Mouse (Mus musculus): ENCODE measurements around the gene Lgals7. TPM values are rescaled to one million over a fixed set of nuclear protein-coding genes. Genes with fewer than 3 reads are reported as not detected.

Gene Lgals7
- polyA plus RNA-seq, 1 experiment from 2014 or later: not detected

DNA sequence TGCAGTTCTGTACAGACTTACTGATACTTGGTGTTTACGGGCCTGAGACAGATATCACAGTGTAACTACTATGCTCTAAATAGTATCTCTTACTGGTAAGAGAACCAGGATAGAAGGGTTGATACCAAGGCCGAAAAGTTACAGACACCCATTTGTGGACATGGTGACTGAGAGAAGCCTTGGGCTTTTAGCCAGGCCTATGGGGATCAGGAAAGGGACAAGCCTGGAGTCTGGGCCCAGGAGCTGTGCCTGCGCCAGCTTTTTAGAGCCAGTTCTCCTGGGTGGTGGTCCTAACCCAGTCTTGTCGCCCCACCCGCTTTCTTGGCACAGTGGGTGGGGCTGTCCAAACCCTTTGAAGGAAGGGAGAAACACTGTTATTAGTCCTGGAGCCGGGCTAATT lies 38.5 kb downstream of the Lgals7 start:
- Histone ChIP-seq H3K79me2 (ENCODE audit: inconsistent target) (peaks cover 19% of the 10 kb centered on the region; the same call in 1 of the 2 replicates), H3K36me3 (ENCODE audit: inconsistent target) (peaks cover 86% of the 10 kb centered on the region), H3K4me3 (ENCODE audit: inconsistent target) (no peak overlapping the region), H3K27ac (no peak overlapping the region)
- 96% methylated on average over 6 of the region's 6 CpGs for WGBS (ENCODE audit: missing documents)

- no peak overlapping the region for H3K27ac ChIP-seq
- no peak overlapping the region for H3K4me3 ChIP-seq (ENCODE audit: inconsistent target)
- H3K79me2 ChIP-seq (ENCODE audit: inconsistent target): peaks cover 19% of the 10 kb centered on the region; the same call in 1 of the 2 replicates
- H3K36me3 ChIP-seq (ENCODE audit: inconsistent target): peaks cover 79% of the 10 kb centered on the region
- 96% methylated on average over 3 of the region's 3 CpGs for WGBS (ENCODE audit: missing documents)
These were observed 39.2 kb downstream of the Lgals7 start for GRCm38 (mm10) chr7:28902809-28903208.

- Histone ChIP-seq H3K4me3 (ENCODE audit: inconsistent target) (no peak overlapping the region), H3K36me3 (ENCODE audit: inconsistent target) (peaks cover 70% of the 10 kb centered on the region), H3K27ac (no peak overlapping the region), H3K79me2 (ENCODE audit: inconsistent target) (peaks cover 19% of the 10 kb centered on the region; the same call in 1 of the 2 replicates)
- WGBS (ENCODE audit: missing documents): 93% methylated on average over 10 of the region's 10 CpGs
These were observed 40.1 kb downstream of the Lgals7 start for GRCm38 (mm10) chr7:28903778-28904177.

- Histone ChIP-seq H3K79me2 (ENCODE audit: inconsistent target) (peaks cover 19% of the 10 kb centered on the region; the same call in 1 of the 2 replicates), H3K27ac (peak overlapping the region; percentile 97), H3K36me3 (ENCODE audit: inconsistent target) (peaks cover 66% of the 10 kb centered on the region), H3K4me3 (ENCODE audit: inconsistent target) (peak overlapping the region; percentile 2; the same call in 1 of the 2 replicates)
- 49% methylated on average over 4 of the region's 5 CpGs for WGBS (ENCODE audit: missing documents)
These were observed 43.5 kb downstream of the Lgals7 start for GRCm38 (mm10) chr7:28907195-28907594.

DNA sequence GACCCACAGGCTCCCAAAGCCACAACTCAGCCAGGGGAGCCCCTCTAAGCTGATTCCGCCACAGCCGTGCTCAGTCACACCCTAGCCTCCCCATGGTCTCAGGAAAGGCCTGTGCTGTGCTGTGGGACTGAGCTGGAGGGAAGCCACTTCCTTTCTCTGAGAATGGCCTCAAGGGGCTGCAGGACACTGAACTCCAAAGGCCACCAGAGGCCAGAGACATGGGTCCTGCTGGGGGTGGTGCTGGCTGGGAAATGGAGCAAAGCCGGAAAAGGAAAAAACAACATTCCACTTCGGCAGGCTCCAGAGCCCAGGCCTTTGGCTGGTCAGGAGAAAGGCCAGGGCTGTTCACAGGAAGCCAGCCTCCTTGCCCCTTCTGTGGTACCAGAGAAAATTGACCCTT lies 48.0 kb downstream of the Lgals7 start:
- peaks cover 68% of the 10 kb centered on the region for H3K36me3 ChIP-seq (ENCODE audit: inconsistent target)
- WGBS (ENCODE audit: missing documents): 85% methylated on average over 4 of the region's 4 CpGs
- H3K27ac ChIP-seq: no peak overlapping the region
- H3K79me2 ChIP-seq (ENCODE audit: inconsistent target): peaks cover 4% of the 10 kb centered on the region; the same call in 1 of the 2 replicates
- H3K4me3 ChIP-seq (ENCODE audit: inconsistent target): no peak overlapping the region

DNA sequence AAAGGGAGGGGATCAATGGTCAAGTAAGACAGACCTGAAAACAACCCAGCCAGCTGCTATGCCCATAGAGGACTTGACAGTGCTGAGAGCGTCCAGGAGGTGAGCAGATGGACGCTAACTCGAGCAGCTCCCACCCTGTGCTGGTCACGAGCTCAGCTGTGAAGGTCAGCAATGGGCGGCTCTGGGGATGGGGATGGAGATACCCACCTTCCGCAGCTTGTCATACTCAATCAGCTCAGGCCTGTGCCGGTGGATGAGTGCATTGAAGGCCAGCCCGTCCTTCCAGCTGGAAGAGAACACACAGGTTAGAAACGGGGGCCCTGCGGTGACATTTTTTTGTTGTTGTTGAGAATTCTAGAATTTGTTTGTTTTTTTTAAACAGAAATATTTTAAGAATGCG lies 49.5 kb downstream of the Lgals7 start:
- H3K4me3 ChIP-seq (ENCODE audit: inconsistent target): no peak overlapping the region
- peaks cover 75% of the 10 kb centered on the region for H3K36me3 ChIP-seq (ENCODE audit: inconsistent target)
- 89% methylated on average over 11 of the region's 11 CpGs for WGBS (ENCODE audit: missing documents)
- no peaks in the 10 kb centered on the region for H3K79me2 ChIP-seq (ENCODE audit: inconsistent target)
- no peak overlapping the region for H3K27ac ChIP-seq

Other genes starting within 250 kb of the Lgals7 start
- gene Acp7, start 232.5 kb upstream of the Lgals7 start, polyA plus RNA-seq (2018): not detected in 3 replicates
- not detected in 3 replicates for gene Fbxo27, start 171.0 kb upstream of the Lgals7 start, polyA plus RNA-seq (2018)
- 0.09 TPM in 1 of 3 replicates, not detected in the others for gene Fbxo17, start 147.0 kb upstream of the Lgals7 start, polyA plus RNA-seq (2018)
- gene Mrps12, start 122.0 kb upstream of the Lgals7 start, polyA plus RNA-seq (2018): 30.6 to 48.9 TPM (median 42.1 TPM) in 3 replicates
- 4.6 to 7.1 TPM (median 5.6 TPM) in 3 replicates for gene Sars2, start 121.9 kb upstream of the Lgals7 start, polyA plus RNA-seq (2018)
- not detected in 3 replicates for gene Ccer2, start 107.7 kb upstream of the Lgals7 start, polyA plus RNA-seq (2018)
- 103 to 230 TPM (median 168 TPM) in 3 replicates for gene Sirt2, start 97.1 kb upstream of the Lgals7 start, polyA plus RNA-seq (2018)
- 29.5 to 40.8 TPM (median 37.9 TPM) in 3 replicates for gene Nfkbib, start 96.3 kb upstream of the Lgals7 start, polyA plus RNA-seq (2018)
- gene Rinl, start 74.9 kb upstream of the Lgals7 start, polyA plus RNA-seq (2018): 21.6 to 44.7 TPM (median 44.4 TPM) in 3 replicates
- gene Hnrnpl, start 55.3 kb upstream of the Lgals7 start, polyA plus RNA-seq (2018): 170 to 242 TPM (median 175 TPM) in 3 replicates
- gene Ech1, start 38.6 kb upstream of the Lgals7 start, polyA plus RNA-seq (2018): 92.1 to 101 TPM (median 96.5 TPM) in 3 replicates
- 0.96 to 1.1 TPM (median 1.1 TPM) in 3 replicates for gene Lgals4, start 30.0 kb upstream of the Lgals7 start, polyA plus RNA-seq (2018)
- gene Capn12, start 17.6 kb downstream of the Lgals7 start, polyA plus RNA-seq (2018): 0.22 TPM in 1 of 3 replicates, not detected in the others
- gene Actn4, start 98.5 kb downstream of the Lgals7 start, polyA plus RNA-seq (2018): 117 to 186 TPM (median 183 TPM) in 3 replicates
- 201 to 248 TPM (median 241 TPM) in 3 replicates for gene Eif3k, start 118.0 kb downstream of the Lgals7 start, polyA plus RNA-seq (2018)
- 3.7 to 5.2 TPM (median 4.7 TPM) in 3 replicates for gene Map4k1, start 118.2 kb downstream of the Lgals7 start, polyA plus RNA-seq (2018)

Measured in macrophage (primary cell).